Mouse (Mus musculus) A20 (cell line): Measurements from ENCODE around the gene Rhobtb1.

Experiments used
- DNase-seq: peaks from one replicate; pipeline ENCODE4 v3.0.0-alpha.2; 2011; ENCODE audit warnings: low read depth, low spot score

Rhobtb1 gene

DNA sequence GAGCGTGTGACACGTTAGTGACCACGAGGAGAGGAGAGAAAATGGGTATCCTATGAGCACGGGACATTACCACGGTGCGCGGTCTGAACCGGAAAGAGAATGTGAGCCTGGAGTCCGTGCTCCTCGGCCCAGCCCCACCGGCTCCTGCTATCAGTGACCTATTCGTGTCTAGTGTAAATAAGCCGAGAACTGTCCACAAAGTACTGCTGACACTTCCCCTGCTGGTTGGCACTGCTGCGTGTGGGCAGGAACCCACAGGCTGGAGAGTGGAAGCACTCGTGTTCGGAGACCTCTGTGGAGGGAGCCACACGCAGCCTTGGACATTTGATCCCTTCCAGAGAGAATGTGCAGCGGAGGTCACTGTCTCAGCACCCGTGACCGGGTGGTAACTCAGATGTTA is at the start of gene Rhobtb1:
Gene Rhobtb1, plus strand, starts transcription at position 390 of the 400 bp plus-strand sequence.
- DNase-seq, result no peak

- DNase-seq, result peak; percentile 43
Observed at GRCm38 (mm10) chr10:69101988-69102387, 49.2 kb upstream of the Rhobtb1 start.

GRCm38 (mm10) chr10:69104143-69104882 is 46.9 kb upstream of the Rhobtb1 start:
- DNase-seq, result no peak

DNA sequence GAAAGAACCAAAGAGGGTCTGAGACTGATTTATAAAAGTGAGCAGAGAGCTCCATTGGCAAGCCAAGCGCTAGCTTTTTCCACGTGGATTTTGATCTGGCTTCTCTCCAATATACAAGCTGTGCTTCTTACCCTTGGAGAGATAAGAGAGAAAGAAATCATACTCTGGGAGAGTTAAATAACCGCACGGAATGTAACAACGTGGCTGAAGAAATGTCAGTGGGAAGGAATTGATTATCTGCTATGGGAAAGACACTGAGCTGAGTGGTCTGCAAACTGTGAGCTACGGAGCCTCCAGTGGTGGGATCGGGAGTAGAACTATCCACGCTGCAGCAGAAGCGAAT is 46.4 kb upstream of the Rhobtb1 start:
- DNase-seq, result no peak

- no peak for DNase-seq
Observed at GRCm38 (mm10) chr10:69106796-69107195, 44.4 kb upstream of the Rhobtb1 start.

GRCm38 (mm10) chr10:69107253-69107652 is 44.0 kb upstream of the Rhobtb1 start:
- DNase-seq, result no peak

- DNase-seq, result peak; percentile 27
Observed at GRCm38 (mm10) chr10:69114384-69114783, 36.9 kb upstream of the Rhobtb1 start.

- no peak for DNase-seq
Observed at GRCm38 (mm10) chr10:69117996-69118395, 33.2 kb upstream of the Rhobtb1 start.

GRCm38 (mm10) chr10:69118893-69119292 is 32.3 kb upstream of the Rhobtb1 start:
- DNase-seq, result no peak

- DNase-seq, result no peak
Observed at GRCm38 (mm10) chr10:69119456-69119855, 31.8 kb upstream of the Rhobtb1 start.

- no peak for DNase-seq
Observed at GRCm38 (mm10) chr10:69126546-69126945, 24.7 kb upstream of the Rhobtb1 start.

- DNase-seq, result no peak
Observed at GRCm38 (mm10) chr10:69128531-69128930, 22.7 kb upstream of the Rhobtb1 start.

GRCm38 (mm10) chr10:69130613-69131012 is 20.6 kb upstream of the Rhobtb1 start:
- DNase-seq, result no peak

- DNase-seq, result no peak
Observed at GRCm38 (mm10) chr10:69134356-69134755, 16.9 kb upstream of the Rhobtb1 start.

GRCm38 (mm10) chr10:69136241-69136828 is 14.9 kb upstream of the Rhobtb1 start:
- no peak for DNase-seq

GRCm38 (mm10) chr10:69149252-69149651 is 2.0 kb upstream of the Rhobtb1 start:
- DNase-seq, result no peak

DNA sequence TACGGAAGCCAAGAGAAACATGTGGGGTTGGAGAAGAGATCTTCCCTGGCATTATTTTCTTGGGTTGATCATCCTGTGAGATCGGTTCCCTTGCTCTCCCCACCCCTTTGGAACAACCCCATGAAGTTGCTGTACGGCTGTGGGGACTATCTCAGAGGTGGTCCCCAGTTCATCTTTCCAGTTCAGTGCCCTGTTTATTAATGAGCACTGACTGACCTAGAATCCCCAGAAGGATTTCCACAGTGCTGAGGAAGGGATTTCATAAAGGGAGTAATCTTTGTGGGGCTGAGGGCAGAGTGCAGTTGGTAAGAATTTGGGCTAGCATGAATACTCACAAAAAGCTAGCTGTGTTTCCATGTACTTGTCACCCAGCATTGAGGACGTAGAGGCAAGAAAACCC is 1.7 kb downstream of the Rhobtb1 start:
- DNase-seq, result no peak

GRCm38 (mm10) chr10:69155428-69156175 is 4.4 kb downstream of the Rhobtb1 start:
- no peak for DNase-seq

DNA sequence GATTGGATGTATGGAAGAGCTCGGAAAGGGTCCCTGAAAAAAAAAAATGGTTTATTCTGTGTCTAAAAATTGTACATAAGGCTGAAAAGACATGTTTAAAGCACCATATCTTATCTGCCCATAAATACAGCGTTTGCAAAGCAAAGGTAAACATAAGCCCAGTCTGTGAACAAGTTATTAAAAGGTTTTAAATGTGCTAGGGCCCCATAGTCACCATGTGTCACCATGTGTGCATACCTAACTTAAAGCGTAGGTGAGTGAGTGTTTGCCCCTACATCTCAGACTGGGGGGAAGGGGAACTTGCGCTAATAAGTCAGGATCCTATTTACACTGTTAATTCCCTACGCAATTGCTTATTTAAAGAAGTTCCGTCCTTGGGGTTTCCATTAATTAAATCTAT is 5.2 kb downstream of the Rhobtb1 start:
- no peak for DNase-seq

DNA sequence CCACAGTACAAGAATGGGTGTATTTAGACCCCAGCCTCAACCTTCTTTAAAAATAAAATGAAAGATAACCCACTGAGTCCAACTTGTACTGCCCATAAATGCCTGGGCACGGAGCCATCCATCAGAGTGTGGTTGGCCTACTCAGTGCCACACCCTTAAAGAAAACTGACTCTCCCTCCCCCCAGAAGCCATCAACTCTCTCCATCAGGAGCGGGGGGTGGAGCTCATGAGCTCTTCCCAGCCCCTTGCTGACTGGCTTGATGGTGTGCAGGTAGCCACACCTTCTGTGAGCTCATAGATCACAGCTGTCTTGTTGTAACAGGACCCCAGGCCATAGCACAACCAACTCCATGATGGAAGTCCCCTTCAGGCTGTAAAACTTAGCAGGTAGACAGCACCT is 6.2 kb downstream of the Rhobtb1 start:
- no peak for DNase-seq

DNA sequence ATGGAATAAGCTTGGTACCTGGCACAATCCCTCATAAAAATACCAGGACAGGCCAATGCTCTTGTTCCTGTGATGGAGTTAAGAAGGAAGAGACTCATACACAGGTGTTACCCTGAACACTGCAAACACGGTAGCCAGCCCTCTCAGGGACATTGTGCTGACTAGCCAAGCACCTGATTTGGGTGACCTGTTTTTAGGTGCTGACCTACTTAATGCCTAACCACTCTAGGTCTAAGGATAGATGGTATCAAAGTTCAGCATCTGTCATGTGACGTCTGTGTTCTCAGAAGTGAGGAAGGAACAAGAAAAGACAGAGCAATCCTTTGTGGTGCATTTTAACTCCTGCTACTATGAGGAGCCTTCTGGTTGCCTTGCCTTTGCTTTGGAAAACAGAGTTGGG is 9.6 kb downstream of the Rhobtb1 start:
- DNase-seq, result no peak

- DNase-seq, result no peak
Observed at GRCm38 (mm10) chr10:69161503-69161902, 10.3 kb downstream of the Rhobtb1 start.

DNA sequence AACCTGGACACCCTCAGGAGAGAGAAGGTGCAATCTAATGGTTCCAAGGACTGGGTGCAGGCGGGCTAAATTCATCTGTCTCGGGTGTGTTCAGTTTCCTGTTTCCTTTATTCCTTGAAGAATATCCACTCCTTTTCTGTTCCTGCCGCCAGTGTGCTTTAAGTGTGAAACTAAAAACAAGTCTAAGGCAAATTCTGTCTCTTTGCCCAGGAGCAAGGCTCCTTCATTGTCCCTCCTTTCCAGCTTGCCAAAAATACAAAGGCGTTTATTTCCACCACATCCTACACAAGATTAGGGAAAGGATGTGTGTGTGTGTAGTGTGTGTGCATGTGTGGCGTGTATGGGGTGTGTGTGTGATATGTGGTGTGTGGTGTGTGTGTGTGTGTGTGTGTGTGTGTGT is 11.3 kb downstream of the Rhobtb1 start:
- DNase-seq, result no peak
